Mouse (Mus musculus): ENCODE measurements around the gene Nphs2. TPM values are rescaled to one million over a fixed set of nuclear protein-coding genes. Genes with fewer than 3 reads are reported as not detected.
"Not testable (repeated sequence)": the region's sequence is repeated elsewhere in the genome, so short reads cannot be mapped to it uniquely, and the experiment has no call there.

The Nphs2 gene
- polyA plus RNA-seq, 1 experiment from 2014 or later, result 0.18 TPM

DNA sequence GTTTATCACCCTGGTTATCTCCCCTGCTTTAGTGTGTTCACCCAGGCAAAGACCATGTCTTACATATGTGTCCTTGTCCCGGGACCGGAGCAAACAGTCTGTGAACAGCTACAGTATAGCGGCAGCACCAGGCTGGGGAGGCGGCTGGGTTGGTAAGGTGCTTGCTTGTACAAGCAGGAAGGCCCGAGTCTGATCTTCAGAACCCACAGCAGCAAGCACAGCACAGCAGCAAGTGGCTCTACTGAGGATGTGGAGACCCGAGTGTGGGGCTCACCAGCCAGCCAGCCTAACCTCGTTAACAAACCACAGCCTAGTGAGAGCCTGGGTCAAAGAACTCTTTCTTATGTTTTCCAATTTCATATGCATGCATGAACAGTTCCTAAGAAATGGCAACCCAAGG lies 30.4 kb upstream of the Nphs2 start:
- Histone ChIP-seq H3K27me3 (replicated peaks; ENCODE audit: insufficient read depth, low read length) (no peaks in the 10 kb centered on the region), H3K36me3 (ENCODE audit: insufficient read depth, low read length) (no peaks in the 10 kb centered on the region), H3K4me2 (replicated peaks; ENCODE audit: low read depth, low read length) (no peak overlapping the region), H3K4me1 (ENCODE audit: insufficient read depth, low read depth, low read length) (no peaks in the 10 kb centered on the region), H3K9ac (replicated peaks; ENCODE audit: low read depth) (no peak overlapping the region), H3K4me3 (ENCODE audit: low read depth, low read length) (no peak overlapping the region), H3K9me3 (ENCODE audit: low read length) (no peaks in the 10 kb centered on the region), H3K27ac (ENCODE audit: low read length) (no peak overlapping the region)
- ATAC-seq (no peak), DNase-seq (ENCODE audit: low spot score) (no peak)
- TF ChIP-seq EP300 (IDR thresholded peaks at IDR 0.05), result no peak
- TF ChIP-seq CTCF (IDR thresholded peaks at IDR 0.05), result no peak
- 75% methylated on average over 7 of the region's 7 CpGs for WGBS

DNA sequence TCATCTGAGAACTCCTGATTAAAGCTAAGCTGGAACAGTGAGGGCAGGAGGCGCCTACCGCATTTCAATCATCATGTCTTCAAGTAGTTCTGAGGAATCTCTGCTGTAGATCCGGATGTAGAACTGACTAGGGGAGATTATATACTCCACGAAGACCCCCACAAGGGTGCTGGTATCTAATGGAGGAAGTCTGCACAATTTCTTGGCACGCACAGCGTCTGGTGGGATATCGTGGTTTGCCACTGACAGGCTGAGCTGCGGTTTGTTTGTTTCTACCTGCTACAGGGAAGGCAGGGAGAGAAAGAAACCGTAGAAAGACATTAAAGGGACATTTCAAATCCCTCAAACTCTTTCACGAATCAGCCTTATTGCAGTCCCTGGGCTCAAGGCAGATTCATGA lies 26.3 kb upstream of the Nphs2 start:
- TF ChIP-seq EP300 (IDR thresholded peaks at IDR 0.05) (no peak), CTCF (IDR thresholded peaks at IDR 0.05) (no peak)
- Histone ChIP-seq H3K4me1 (ENCODE audit: insufficient read depth, low read depth, low read length) (no peaks in the 10 kb centered on the region), H3K4me2 (replicated peaks; ENCODE audit: low read depth, low read length) (no peak overlapping the region), H3K9me3 (ENCODE audit: low read length) (no peaks in the 10 kb centered on the region), H3K27me3 (replicated peaks; ENCODE audit: insufficient read depth, low read length) (no peaks in the 10 kb centered on the region), H3K9ac (replicated peaks; ENCODE audit: low read depth) (no peak overlapping the region), H3K36me3 (ENCODE audit: insufficient read depth, low read length) (no peaks in the 10 kb centered on the region), H3K27ac (ENCODE audit: low read length) (no peak overlapping the region), H3K4me3 (ENCODE audit: low read depth, low read length) (no peak overlapping the region)
- no peak for DNase-seq (ENCODE audit: low spot score)
- 61% methylated on average over 10 of the region's 10 CpGs for WGBS
- no peak for ATAC-seq

DNA sequence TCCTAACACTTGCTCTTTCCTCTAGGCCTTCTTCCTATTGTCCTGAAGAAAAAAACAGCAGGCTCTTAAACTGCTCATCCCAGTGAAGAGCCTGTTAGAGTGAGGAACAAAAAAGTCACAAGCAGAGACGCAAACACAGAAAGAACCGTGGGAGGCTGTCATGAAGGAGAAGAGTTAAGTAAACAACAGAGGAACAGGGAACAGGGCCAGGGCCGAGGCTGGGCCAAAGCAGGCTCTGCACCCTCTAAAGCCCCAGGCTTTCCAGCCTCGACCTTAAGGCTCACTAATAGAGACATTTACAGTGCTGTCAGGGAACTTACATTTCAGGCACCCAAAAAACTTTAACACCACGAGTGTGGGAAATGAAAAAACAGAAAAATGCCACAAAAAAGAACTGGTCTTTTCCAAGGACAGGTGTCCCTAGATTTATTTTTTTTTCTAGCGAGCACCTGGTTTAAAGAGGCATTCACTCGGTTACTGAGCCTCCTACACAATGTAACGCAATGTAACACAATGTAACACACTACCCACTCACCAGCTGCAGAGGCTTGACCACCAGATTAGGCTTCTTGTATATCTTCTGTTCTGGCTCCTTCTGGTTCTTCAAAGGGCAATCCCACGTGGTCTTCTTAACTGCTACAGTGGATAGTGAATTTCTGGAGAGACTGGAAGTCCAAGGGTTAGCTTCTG lies 25.5 kb upstream of the Nphs2 start:
- no peak overlapping the region for H3K27ac ChIP-seq (ENCODE audit: low read length)
- ATAC-seq, result no peak
- H3K9me3 ChIP-seq (ENCODE audit: low read length), result no peaks in the 10 kb centered on the region
- TF ChIP-seq CTCF (IDR thresholded peaks at IDR 0.05), result no peak
- TF ChIP-seq EP300 (IDR thresholded peaks at IDR 0.05), result no peak
- DNase-seq (ENCODE audit: low spot score), result no peak
- H3K4me2 ChIP-seq (replicated peaks; ENCODE audit: low read depth, low read length), result no peak overlapping the region
- H3K36me3 ChIP-seq (ENCODE audit: insufficient read depth, low read length), result no peaks in the 10 kb centered on the region
- no peak overlapping the region for H3K4me3 ChIP-seq (ENCODE audit: low read depth, low read length)
- no peaks in the 10 kb centered on the region for H3K4me1 ChIP-seq (ENCODE audit: insufficient read depth, low read depth, low read length)
- no peaks in the 10 kb centered on the region for H3K27me3 ChIP-seq (replicated peaks; ENCODE audit: insufficient read depth, low read length)
- 38% methylated on average over 9 of the region's 9 CpGs for WGBS
- H3K9ac ChIP-seq (replicated peaks; ENCODE audit: low read depth), result no peak overlapping the region

DNA sequence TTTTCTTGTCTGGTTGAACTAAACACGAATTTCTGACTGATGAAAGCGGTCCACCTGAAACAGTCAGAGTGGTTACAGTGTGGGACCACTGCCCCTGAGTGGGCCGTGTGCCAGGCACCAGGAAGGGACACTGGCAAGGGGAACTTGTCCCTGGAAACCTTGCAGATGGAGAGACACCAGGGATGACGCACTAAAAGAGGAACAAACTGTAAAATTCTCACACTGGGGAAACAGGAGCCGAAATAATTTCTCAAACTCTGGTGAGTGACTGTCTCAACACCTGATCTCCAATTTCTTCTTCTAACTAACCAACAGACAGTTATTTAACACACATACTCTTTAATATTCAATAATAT lies 25.0 kb upstream of the Nphs2 start:
- no peak overlapping the region for H3K4me3 ChIP-seq (ENCODE audit: low read depth, low read length)
- H3K9ac ChIP-seq (replicated peaks; ENCODE audit: low read depth), result no peak overlapping the region
- no peak overlapping the region for H3K4me2 ChIP-seq (replicated peaks; ENCODE audit: low read depth, low read length)
- H3K36me3 ChIP-seq (ENCODE audit: insufficient read depth, low read length), result no peaks in the 10 kb centered on the region
- no peaks in the 10 kb centered on the region for H3K9me3 ChIP-seq (ENCODE audit: low read length)
- no peak for TF ChIP-seq CTCF (IDR thresholded peaks at IDR 0.05)
- TF ChIP-seq EP300 (IDR thresholded peaks at IDR 0.05), result no peak
- H3K27me3 ChIP-seq (replicated peaks; ENCODE audit: insufficient read depth, low read length), result no peaks in the 10 kb centered on the region
- WGBS, result 77% methylated on average over 5 of the region's 5 CpGs
- DNase-seq (ENCODE audit: low spot score) (no peak), ATAC-seq (no peak)
- H3K4me1 ChIP-seq (ENCODE audit: insufficient read depth, low read depth, low read length), result no peaks in the 10 kb centered on the region
- no peak overlapping the region for H3K27ac ChIP-seq (ENCODE audit: low read length)

DNA sequence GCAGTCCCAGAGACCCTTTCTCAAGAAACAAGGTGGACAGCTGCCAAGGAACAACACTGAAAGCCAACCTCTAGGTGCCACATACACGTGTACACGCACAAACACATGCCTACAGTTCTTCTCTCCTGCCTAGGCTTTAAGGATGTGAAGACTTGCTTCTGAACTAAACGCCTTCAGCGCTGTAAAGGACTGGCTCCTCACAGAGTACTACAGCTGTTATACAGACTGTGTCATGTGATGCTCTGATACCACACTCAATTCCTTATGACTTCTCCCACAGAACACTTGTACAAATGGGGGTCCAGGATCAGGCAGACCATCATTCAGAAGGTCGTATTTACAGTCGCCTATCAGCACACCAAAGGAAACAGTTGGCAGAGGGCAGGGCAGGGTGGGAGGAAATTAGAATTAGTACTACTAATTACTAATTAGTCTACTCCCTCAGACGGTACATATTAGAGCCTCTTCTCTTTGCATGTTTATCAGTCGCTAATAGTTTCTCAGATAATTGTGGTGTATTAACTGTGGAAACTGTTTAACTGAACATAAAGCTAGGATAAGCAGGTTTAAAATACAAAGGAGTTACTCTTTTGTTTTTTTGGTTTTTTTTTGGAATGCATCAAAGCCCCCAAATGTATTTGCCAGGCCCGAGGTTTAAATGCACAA lies 21.8 kb upstream of the Nphs2 start:
- H3K4me1 ChIP-seq (ENCODE audit: insufficient read depth, low read depth, low read length), result no peaks in the 10 kb centered on the region
- no peak overlapping the region for H3K4me3 ChIP-seq (ENCODE audit: low read depth, low read length)
- no peaks in the 10 kb centered on the region for H3K9me3 ChIP-seq (ENCODE audit: low read length)
- no peak overlapping the region for H3K4me2 ChIP-seq (replicated peaks; ENCODE audit: low read depth, low read length)
- ATAC-seq (no peak), DNase-seq (ENCODE audit: low spot score) (no peak)
- H3K36me3 ChIP-seq (ENCODE audit: insufficient read depth, low read length), result no peaks in the 10 kb centered on the region
- TF ChIP-seq EP300 (IDR thresholded peaks at IDR 0.05) (no peak), CTCF (IDR thresholded peaks at IDR 0.05) (no peak)
- H3K27me3 ChIP-seq (replicated peaks; ENCODE audit: insufficient read depth, low read length), result no peaks in the 10 kb centered on the region
- WGBS, result 72% methylated on average over 9 of the region's 9 CpGs
- H3K9ac ChIP-seq (replicated peaks; ENCODE audit: low read depth), result no peak overlapping the region
- H3K27ac ChIP-seq (ENCODE audit: low read length), result no peak overlapping the region

DNA sequence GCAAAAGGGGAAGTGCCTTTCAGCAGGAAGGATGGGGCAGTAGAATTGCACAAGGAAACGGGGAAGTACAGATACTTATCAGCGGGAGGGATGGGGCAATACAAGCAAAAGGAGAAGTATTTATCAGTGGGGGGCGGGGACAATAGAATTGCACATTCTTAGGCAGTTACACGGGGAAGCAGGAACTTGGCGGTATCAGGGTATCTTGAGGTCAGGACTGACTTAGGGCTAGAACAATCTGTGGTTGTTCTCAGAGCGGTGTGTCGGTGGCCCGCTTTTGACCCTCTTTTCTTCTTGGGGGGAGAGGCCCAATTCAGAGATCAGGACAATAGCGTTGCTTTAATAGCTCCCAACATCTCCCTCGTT lies 21.3 kb upstream of the Nphs2 start:
- not testable (repeated sequence) for H3K4me1 ChIP-seq (ENCODE audit: insufficient read depth, low read depth, low read length); H3K9ac ChIP-seq (replicated peaks; ENCODE audit: low read depth); ATAC-seq; DNase-seq (ENCODE audit: low spot score); H3K36me3 ChIP-seq (ENCODE audit: insufficient read depth, low read length); H3K4me2 ChIP-seq (replicated peaks; ENCODE audit: low read depth, low read length); H3K9me3 ChIP-seq (ENCODE audit: low read length); H3K4me3 ChIP-seq (ENCODE audit: low read depth, low read length); H3K27me3 ChIP-seq (replicated peaks; ENCODE audit: insufficient read depth, low read length); H3K27ac ChIP-seq (ENCODE audit: low read length)
- 51% methylated on average over 10 of the region's 10 CpGs for WGBS

Data from lung, postnatal 0 days (tissue).